Mouse (Mus musculus): Measurements from ENCODE around the gene Pde4b.

Pde4b gene

GRCm38 (mm10) chr4:102175985-102176384, 88.6 kb downstream of the Pde4b start:
- in situ Hi-C loops (cut with MboI; ENCODE audit: unreplicated experiment in 2 of 2): no loop called here

GRCm38 (mm10) chr4:102177258-102177657, 89.9 kb downstream of the Pde4b start:
- in situ Hi-C loops (cut with MboI; ENCODE audit: unreplicated experiment in 2 of 2): no loop called here

- in situ Hi-C loops (cut with MboI; ENCODE audit: unreplicated experiment in 2 of 2): no loop called here
Measured at GRCm38 (mm10) chr4:102186888-102187287, 99.5 kb downstream of the Pde4b start.

GRCm38 (mm10) chr4:102197707-102198106, 110.4 kb downstream of the Pde4b start:
- in situ Hi-C loops (cut with MboI; ENCODE audit: unreplicated experiment in 2 of 2): no loop called here

- in situ Hi-C loops (cut with MboI; ENCODE audit: unreplicated experiment in 2 of 2): no loop called here
Measured at GRCm38 (mm10) chr4:102209773-102210172, 122.4 kb downstream of the Pde4b start.

- in situ Hi-C loops (cut with MboI; ENCODE audit: unreplicated experiment in 2 of 2): loop anchor here (5.0 to 10.0 kb wide), 3 partner anchors 428 to 918 kb away; no protein-coding TSS in a partner anchor
Measured at GRCm38 (mm10) chr4:102226700-102227099, 139.4 kb downstream of the Pde4b start.

GRCm38 (mm10) chr4:102228953-102229586, 141.7 kb downstream of the Pde4b start:
- in situ Hi-C loops (cut with MboI; ENCODE audit: unreplicated experiment in 2 of 2): loop anchor here (5.0 to 10.0 kb wide), 3 partner anchors 426 to 916 kb away; no protein-coding TSS in a partner anchor

GRCm38 (mm10) chr4:102230898-102231297, 143.6 kb downstream of the Pde4b start:
- in situ Hi-C loops (cut with MboI; ENCODE audit: unreplicated experiment in 2 of 2): no loop called here

GRCm38 (mm10) chr4:102233633-102234032, 146.3 kb downstream of the Pde4b start:
- in situ Hi-C loops (cut with MboI; ENCODE audit: unreplicated experiment in 2 of 2): no loop called here

GRCm38 (mm10) chr4:102235151-102235550, 147.8 kb downstream of the Pde4b start:
- in situ Hi-C loops (cut with MboI; ENCODE audit: unreplicated experiment in 2 of 2): loop anchor here in 1 of 2 experiments (5.0 kb wide), 1 partner anchor 242 kb away; no protein-coding TSS in a partner anchor

GRCm38 (mm10) chr4:102239102-102239501, 151.8 kb downstream of the Pde4b start:
- in situ Hi-C loops (cut with MboI; ENCODE audit: unreplicated experiment in 2 of 2): loop anchor here in 1 of 2 experiments (5.0 kb wide), 1 partner anchor 238 kb away; no protein-coding TSS in a partner anchor

- in situ Hi-C loops (cut with MboI; ENCODE audit: unreplicated experiment in 2 of 2): loop anchor here in 1 of 2 experiments (5.0 kb wide), 1 partner anchor 237 kb away; no protein-coding TSS in a partner anchor
Measured at GRCm38 (mm10) chr4:102239657-102240390, 152.5 kb downstream of the Pde4b start.

- in situ Hi-C loops (cut with MboI; ENCODE audit: unreplicated experiment in 2 of 2): no loop called here
Measured at GRCm38 (mm10) chr4:102240754-102241427, 153.5 kb downstream of the Pde4b start.

GRCm38 (mm10) chr4:102253994-102254393, 166.7 kb downstream of the Pde4b start:
- in situ Hi-C loops (cut with MboI; ENCODE audit: unreplicated experiment in 2 of 2): no loop called here

- in situ Hi-C loops (cut with MboI; ENCODE audit: unreplicated experiment in 2 of 2): no loop called here
Measured at GRCm38 (mm10) chr4:102254466-102255294, 167.3 kb downstream of the Pde4b start.

- in situ Hi-C loops (cut with MboI; ENCODE audit: unreplicated experiment in 2 of 2): no loop called here
Measured at GRCm38 (mm10) chr4:102255295-102255670, 167.9 kb downstream of the Pde4b start.

GRCm38 (mm10) chr4:102256170-102256960, 169.0 kb downstream of the Pde4b start:
- in situ Hi-C loops (cut with MboI; ENCODE audit: unreplicated experiment in 2 of 2): no loop called here

GRCm38 (mm10) chr4:102260216-102260615, 172.9 kb downstream of the Pde4b start:
- in situ Hi-C loops (cut with MboI; ENCODE audit: unreplicated experiment in 2 of 2): no loop called here

GRCm38 (mm10) chr4:102272313-102272712, 185.0 kb downstream of the Pde4b start:
- in situ Hi-C loops (cut with MboI; ENCODE audit: unreplicated experiment in 2 of 2): no loop called here
